ENCODE assay signal across 21 mouse cellular contexts in genomic region chr7:19243858-19244257, GRCm38 (mm10). TPM values are rescaled to one million over a fixed set of nuclear protein-coding genes. Genes with fewer than 3 reads are reported as not detected.
DNase-seq lines count a peak whose midpoint lies in the region; ATAC-seq and TF ChIP-seq lines count a peak whose summit lies in the region.
"Had no signal": no experiment of that assay in that cellular context is flagged by ENCODE, and none has a peak within 500 bp of the region (broad histone marks: within the 10 kb centered on the region; RNA-seq: fewer than 3 reads in every experiment).

No protein-coding gene starts in this region.

- ATAC-seq in liver, embryonic 14.5 days (ENCODE audit: insufficient read depth) = no peak
- no peak for ATAC-seq in liver, postnatal 0 days
- ATAC-seq: CD4-positive, CD25-positive, alpha-beta regulatory T cell, adult 4 months; forebrain, embryonic 16.5 days had no signal

- H3K4me3 ChIP-seq in gastrocnemius, adult 2 months = no peak overlapping the region
- H3K4me3 ChIP-seq in liver, embryonic 14.5 days (ENCODE audit: insufficient read depth in 1 of 2, low read depth in 2 of 2, low read length in 2 of 2) = no peak overlapping the region
- no peak overlapping the region for H3K4me3 ChIP-seq in liver, postnatal 0 days (ENCODE audit: low read depth, low read length)
- 0 out of 2 replicates have a peak overlapping the region, but pooled peaks have one; percentile 49 for H3K4me3 ChIP-seq in E14TG2a.4 (replicated peaks; ENCODE audit: low read length)

- H3K4me2 ChIP-seq in liver, embryonic 14.5 days (ENCODE audit: low read depth) = no peak overlapping the region
- H3K4me2 ChIP-seq in liver, postnatal 0 days (ENCODE audit: low read depth, low read length) = no peak overlapping the region

- TF ChIP-seq CTCF in gastrocnemius, adult 2 months (IDR thresholded peaks at IDR 0.05) = no peak
- TF ChIP-seq CTCF in liver, embryonic 14.5 days (IDR thresholded peaks at IDR 0.05; ENCODE audit: low read depth) = no peak
- no peak for TF ChIP-seq CTCF in liver, postnatal 0 days (IDR thresholded peaks at IDR 0.05; ENCODE audit: low read depth)
- no peak for TF ChIP-seq CTCF in E14TG2a.4 (conservative IDR thresholded peaks at IDR 0.05; ENCODE audit: low read length)

- TF ChIP-seq EP300 in liver, embryonic 14.5 days (IDR thresholded peaks at IDR 0.05; ENCODE audit: low read depth) = no peak
- TF ChIP-seq EP300 in liver, postnatal 0 days (IDR thresholded peaks at IDR 0.05; ENCODE audit: low read depth) = no peak

- DNase-seq in gastrocnemius, adult 2 months = no peak
- DNase-seq in gastrocnemius, postnatal 36 days = no peak
- no peak for DNase-seq in liver, embryonic 14.5 days (ENCODE audit: low read depth in 3 of 3, low spot score in 3 of 3)
- no peak for DNase-seq in liver, postnatal 0 days
- peak; percentile 68 for DNase-seq in brain, adult 2 months (ENCODE audit: low read depth, low spot score)
- DNase-seq in lung, postnatal 36 days = no peak
- DNase-seq: adrenal gland, postnatal 14 days; gastrocnemius, postnatal 10 days; heart, postnatal 14 days; kidney, adult 8-10 months; kidney, postnatal 36 days; layer of hippocampus, postnatal 36 days; lung, postnatal 14 days; thymus, postnatal 36 days had no signal

- no peak overlapping the region for H3K9ac ChIP-seq in liver, embryonic 14.5 days (replicated peaks)
- no peak overlapping the region for H3K9ac ChIP-seq in liver, postnatal 0 days (replicated peaks)

- H3K36me3 ChIP-seq in liver, embryonic 14.5 days (replicated peaks; ENCODE audit: control insufficient read depth, insufficient read depth, low read depth) = peaks cover 11% of the 10 kb centered on the region
- H3K36me3 ChIP-seq in liver, postnatal 0 days (replicated peaks; ENCODE audit: insufficient read depth, low read length) = peaks cover 18% of the 10 kb centered on the region
- H3K36me3 ChIP-seq in E14TG2a.4 (ENCODE audit: insufficient read depth, low read length) = peaks cover 41% of the 10 kb centered on the region

- intact Hi-C loops in gastrocnemius, adult 2 months (cut with DNase I) = loop anchor here (5.0 kb wide), 1 partner anchor 103 kb away; no protein-coding TSS in a partner anchor
- intact Hi-C loops in gastrocnemius, postnatal 36 days (cut with DNase I) = no loop called here

- H3K27me3 ChIP-seq in liver, embryonic 14.5 days (ENCODE audit: control insufficient read depth, insufficient read depth, low read length) = no peaks in the 10 kb centered on the region
- H3K27me3 ChIP-seq in liver, postnatal 0 days (ENCODE audit: insufficient read depth, low read length) = no peaks in the 10 kb centered on the region
- no peaks in the 10 kb centered on the region for H3K27me3 ChIP-seq in E14TG2a.4 (ENCODE audit: insufficient read depth, low read length)

- 0 out of 2 replicates have a peak overlapping the region, but pooled peaks have one; percentile 16 for H3K27ac ChIP-seq in gastrocnemius, adult 2 months
- H3K27ac ChIP-seq in liver, embryonic 14.5 days = peak overlapping the region; percentile 2; the same call in 1 of the 2 replicates
- no peak overlapping the region for H3K27ac ChIP-seq in liver, postnatal 0 days (ENCODE audit: low read depth)
- H3K27ac ChIP-seq: stomach, postnatal 0 days had no signal

- 82% methylated on average over 5 of the region's 5 CpGs for WGBS in liver, embryonic 14.5 days (ENCODE audit: insufficient replicate concordance)
- 68% methylated on average over 5 of the region's 5 CpGs for WGBS in liver, postnatal 0 days (ENCODE audit: insufficient replicate concordance)

- H3K4me1 ChIP-seq in liver, embryonic 14.5 days (replicated peaks; ENCODE audit: control insufficient read depth in 2 of 2, insufficient read depth in 2 of 2, low read length in 1 of 2) = peaks cover 48 to 52% of the 10 kb centered on the region in 2 experiments
- peaks cover 15% of the 10 kb centered on the region for H3K4me1 ChIP-seq in liver, postnatal 0 days (ENCODE audit: insufficient read depth)
- peaks cover 76% of the 10 kb centered on the region for H3K4me1 ChIP-seq in E14TG2a.4 (replicated peaks; ENCODE audit: low read depth, low read length)

- H3K9me3 ChIP-seq in liver, embryonic 14.5 days (ENCODE audit: control insufficient read depth, low read length) = no peaks in the 10 kb centered on the region
- H3K9me3 ChIP-seq in liver, postnatal 0 days (ENCODE audit: low read length) = no peaks in the 10 kb centered on the region
- H3K9me3 ChIP-seq in E14TG2a.4 (ENCODE audit: low read length) = no peaks in the 10 kb centered on the region

RNA-seq across cellular contexts. Expression of gene Opa3, which starts 15.7 kb away (rescaled TPM):
- total RNA-seq in gastrocnemius, adult 2 months (2021) = 10 to 100 TPM; 41.9 to 52.4 TPM
- 10 to 100 TPM; 36.9 to 39.9 TPM for total RNA-seq in gastrocnemius, postnatal 36 days (2021)
- 8.3 and 9.1 TPM in 2 replicates for polyA plus RNA-seq in liver, embryonic 14.5 days (2012; rRNA removed)
- 12.8 and 14.6 TPM in 2 replicates for polyA plus RNA-seq in liver, embryonic 14.5 days (2014; fragmentation: Nextera tagmentation; extraction: Ambion mirVana)
- 8.7 and 9.7 TPM in 2 replicates for polyA plus RNA-seq in liver, postnatal 0 days (2015; fragmentation: Nextera tagmentation; extraction: Ambion mirVana)

RNA-seq across cellular contexts. Expression of gene Vasp, which starts 27.8 kb away (rescaled TPM):
- 10 to 100 TPM; 13.6 to 17.3 TPM for total RNA-seq in gastrocnemius, adult 2 months (2021)
- total RNA-seq in gastrocnemius, postnatal 36 days (2021) = 10 to 100 TPM; 15.9 to 20.6 TPM
- 35.3 and 39.9 TPM in 2 replicates for polyA plus RNA-seq in liver, embryonic 14.5 days (2012; rRNA removed)
- polyA plus RNA-seq in liver, embryonic 14.5 days (2014; fragmentation: Nextera tagmentation; extraction: Ambion mirVana) = 25.5 and 31.0 TPM in 2 replicates
- 36.2 and 36.4 TPM in 2 replicates for polyA plus RNA-seq in liver, postnatal 0 days (2015; fragmentation: Nextera tagmentation; extraction: Ambion mirVana)

RNA-seq across cellular contexts. Expression of gene Gpr4, which starts 31.5 kb away (rescaled TPM):
- 1 to 10 TPM; 1.9 to 2.9 TPM for total RNA-seq in gastrocnemius, adult 2 months (2021)
- 1 to 10 TPM; 2.2 to 2.6 TPM for total RNA-seq in gastrocnemius, postnatal 36 days (2021)
- polyA plus RNA-seq in liver, embryonic 14.5 days (2012; rRNA removed) = 0.35 and 0.53 TPM in 2 replicates
- polyA plus RNA-seq in liver, embryonic 14.5 days (2014; fragmentation: Nextera tagmentation; extraction: Ambion mirVana) = 0.10 and 0.23 TPM in 2 replicates
- 0.74 and 0.83 TPM in 2 replicates for polyA plus RNA-seq in liver, postnatal 0 days (2015; fragmentation: Nextera tagmentation; extraction: Ambion mirVana)

RNA-seq across cellular contexts. Expression of gene Ppm1n, which starts 36.0 kb away (rescaled TPM):
- under 1 TPM in 1 of 2 experiments, not detected in 1; 0.74 TPM for total RNA-seq in gastrocnemius, adult 2 months (2021)
- under 1 TPM in 1 of 2 experiments, not detected in 1; 0.35 TPM for total RNA-seq in gastrocnemius, postnatal 36 days (2021)
- 0.04 TPM in 1 of 2 replicates, not detected in the other for polyA plus RNA-seq in liver, embryonic 14.5 days (2012; rRNA removed)
- not detected in 2 replicates for polyA plus RNA-seq in liver, embryonic 14.5 days (2014; fragmentation: Nextera tagmentation; extraction: Ambion mirVana)
- polyA plus RNA-seq in liver, postnatal 0 days (2015; fragmentation: Nextera tagmentation; extraction: Ambion mirVana) = 0.15 TPM in 1 of 2 replicates, not detected in the other
- total RNA-seq: gastrocnemius, postnatal 10 days; heart, adult 8-10 months; heart, postnatal 14 days; liver, adult 2 months had no signal
- polyA plus RNA-seq: neural tube, embryonic 11.5 days had no signal

RNA-seq across cellular contexts. Expression of gene Rtn2, which starts 38.6 kb away (rescaled TPM):
- 1,000 to 10,000 TPM in 1 of 2 experiments, 100 to 1,000 TPM in 1; 987 to 1,150 TPM for total RNA-seq in gastrocnemius, adult 2 months (2021)
- total RNA-seq in gastrocnemius, postnatal 36 days (2021) = 1,000 to 10,000 TPM in 1 of 2 experiments, 100 to 1,000 TPM in 1; 974 to 1,054 TPM
- polyA plus RNA-seq in liver, embryonic 14.5 days (2012; rRNA removed) = 2.9 and 4.1 TPM in 2 replicates
- 2.6 and 3.0 TPM in 2 replicates for polyA plus RNA-seq in liver, embryonic 14.5 days (2014; fragmentation: Nextera tagmentation; extraction: Ambion mirVana)
- polyA plus RNA-seq in liver, postnatal 0 days (2015; fragmentation: Nextera tagmentation; extraction: Ambion mirVana) = 1.5 and 4.6 TPM in 2 replicates
- polyA plus RNA-seq: CD4-positive, CD25-positive, alpha-beta regulatory T cell, adult 4 months had no signal
